Mouse (Mus musculus): ENCODE measurements around the gene Sh2d6. TPM values are rescaled to one million over a fixed set of nuclear protein-coding genes. Genes with fewer than 3 reads are reported as not detected.

Gene Sh2d6
- polyA plus RNA-seq, 1 experiment from 2014 or later, result 0.97 TPM

DNA sequence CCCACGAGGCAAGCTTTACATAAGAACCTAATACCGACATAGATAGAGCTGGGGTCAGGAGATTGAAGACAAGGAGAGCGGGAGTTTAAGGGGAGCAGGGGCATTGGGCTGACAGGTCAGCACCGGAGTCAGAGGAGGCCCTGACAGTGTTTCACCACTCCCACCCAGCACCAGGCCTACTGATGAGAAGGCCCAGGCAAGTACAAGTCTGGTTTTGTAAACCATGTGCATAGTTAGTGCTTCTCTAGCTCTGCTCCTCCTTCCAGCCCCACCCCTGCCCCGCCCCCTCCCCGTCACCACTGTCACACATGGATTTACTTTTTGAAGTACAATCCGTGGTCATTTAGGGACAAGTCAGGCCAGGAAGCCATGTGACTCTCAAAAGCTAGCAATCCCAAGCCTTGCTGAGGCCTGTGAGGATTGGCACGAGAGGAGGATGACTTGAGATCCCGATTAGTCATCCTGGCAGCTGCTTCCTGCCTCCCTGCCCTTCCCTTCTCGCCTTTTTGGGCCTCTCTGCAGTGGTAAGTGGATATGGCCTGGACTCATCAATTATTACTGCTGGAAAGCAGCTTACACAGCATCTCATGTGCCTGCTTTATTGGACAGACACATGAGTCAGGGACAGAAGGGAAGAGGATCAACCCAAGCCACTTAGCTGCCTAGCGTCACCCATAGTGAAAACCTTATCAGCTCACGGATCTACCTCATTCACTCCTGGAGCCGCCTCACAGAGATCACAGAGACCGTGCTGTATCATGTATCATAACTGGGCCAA, 48.1 kb downstream of the Sh2d6 start:
- 75% methylated on average over 14 of the region's 14 CpGs for WGBS
- no peaks in the 10 kb centered on the region for H3K36me3 ChIP-seq
- H3K9me3 ChIP-seq, result no peaks in the 10 kb centered on the region
- no peak overlapping the region for H3K9ac ChIP-seq (replicated peaks)
- no peaks in the 10 kb centered on the region for H3K27me3 ChIP-seq
- no peak overlapping the region for H3K27ac ChIP-seq (replicated peaks)
- no peak overlapping the region for H3K4me2 ChIP-seq (replicated peaks)
- no peaks in the 10 kb centered on the region for H3K4me1 ChIP-seq
- H3K4me3 ChIP-seq, result no peak overlapping the region
- no peak for ATAC-seq (ENCODE audit: low FRiP score, low read depth)

DNA sequence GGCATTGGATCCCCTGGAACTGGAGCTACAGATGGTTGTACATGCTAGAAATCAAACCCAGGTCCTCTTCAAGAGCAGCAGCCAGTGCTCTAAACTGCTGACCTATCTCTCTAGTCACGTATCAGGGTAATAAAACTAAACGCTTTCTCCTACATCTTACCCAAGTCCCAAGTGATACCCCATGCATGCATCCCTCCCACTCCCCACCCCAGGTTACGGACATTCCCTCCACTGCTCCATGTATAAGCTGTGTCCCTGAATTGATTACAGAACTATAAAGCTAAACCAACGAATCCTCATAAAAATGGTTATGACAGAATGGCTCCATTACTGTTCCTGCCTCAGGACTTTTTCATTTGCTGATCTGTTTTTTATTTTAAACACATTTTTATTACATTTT, 55.3 kb downstream of the Sh2d6 start:
- H3K9me3 ChIP-seq, result no peaks in the 10 kb centered on the region
- H3K4me1 ChIP-seq, result no peaks in the 10 kb centered on the region
- H3K27me3 ChIP-seq, result no peaks in the 10 kb centered on the region
- WGBS, result 89% methylated on average over 4 of the region's 4 CpGs
- no peaks in the 10 kb centered on the region for H3K36me3 ChIP-seq
- H3K4me3 ChIP-seq, result no peak overlapping the region
- no peak for ATAC-seq (ENCODE audit: low FRiP score, low read depth)
- H3K4me2 ChIP-seq (replicated peaks), result no peak overlapping the region
- no peak overlapping the region for H3K27ac ChIP-seq (replicated peaks)
- no peak overlapping the region for H3K9ac ChIP-seq (replicated peaks)

DNA sequence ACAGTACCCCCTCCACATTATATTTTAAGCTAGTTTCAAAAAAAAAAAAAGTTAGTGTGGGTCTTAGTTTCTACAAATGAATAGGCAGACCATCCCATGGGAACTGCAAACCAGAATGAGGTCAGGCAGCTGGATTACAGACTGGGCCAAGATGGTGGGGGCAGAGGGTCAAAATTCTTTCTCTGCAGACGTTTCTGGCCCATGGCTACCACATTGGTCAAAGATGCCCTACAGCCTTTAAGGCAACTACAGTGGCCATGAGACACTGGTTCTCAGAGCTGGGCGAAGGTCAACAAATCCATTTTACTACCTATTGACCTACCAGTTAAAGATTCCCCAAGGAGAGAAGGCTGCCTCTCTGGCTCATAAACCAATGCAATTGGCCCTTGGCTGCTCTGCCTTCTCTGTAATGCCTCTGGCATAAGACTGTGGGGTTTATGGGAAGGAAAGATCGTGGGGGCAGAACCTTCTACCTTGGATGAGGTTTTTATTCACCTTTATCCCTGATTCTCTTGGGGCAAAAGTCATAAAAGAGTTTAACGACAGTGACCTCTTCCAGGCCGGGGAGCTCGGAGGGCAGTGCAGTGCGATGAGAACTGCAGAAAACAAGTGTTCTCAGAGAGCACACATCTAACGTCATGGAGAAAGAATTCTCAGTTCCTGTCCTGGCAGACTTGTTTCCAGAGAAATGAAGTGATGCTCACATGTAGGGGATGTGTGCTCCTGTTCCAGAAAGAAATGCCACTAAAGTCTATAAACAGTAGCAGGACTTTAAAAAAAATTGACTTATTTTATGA, 55.9 kb downstream of the Sh2d6 start:
- Histone ChIP-seq H3K4me2 (replicated peaks) (no peak overlapping the region), H3K9ac (replicated peaks) (no peak overlapping the region), H3K4me3 (no peak overlapping the region), H3K9me3 (no peaks in the 10 kb centered on the region), H3K27me3 (no peaks in the 10 kb centered on the region), H3K4me1 (no peaks in the 10 kb centered on the region), H3K36me3 (no peaks in the 10 kb centered on the region), H3K27ac (replicated peaks) (no peak overlapping the region)
- WGBS, result 82% methylated on average over 8 of the region's 8 CpGs
- ATAC-seq (ENCODE audit: low FRiP score, low read depth), result no peak

Other genes starting within 250 kb of the Sh2d6 start
- gene Sftpb, start 217.1 kb downstream of the Sh2d6 start, polyA plus RNA-seq (2016; fragmentation: Nextera tagmentation; extraction: Ambion mirVana), result not detected in 2 replicates
- 68.9 and 72.4 TPM in 2 replicates for gene Usp39, start 176.5 kb downstream of the Sh2d6 start, polyA plus RNA-seq (2016; fragmentation: Nextera tagmentation; extraction: Ambion mirVana)
- 25.4 and 29.6 TPM in 2 replicates for gene 0610030E20Rik, start 174.4 kb downstream of the Sh2d6 start, polyA plus RNA-seq (2016; fragmentation: Nextera tagmentation; extraction: Ambion mirVana)
- 7.3 and 8.2 TPM in 2 replicates for gene Tmem150a, start 166.3 kb downstream of the Sh2d6 start, polyA plus RNA-seq (2016; fragmentation: Nextera tagmentation; extraction: Ambion mirVana)
- 98.1 and 98.7 TPM in 2 replicates for gene Rnf181, start 154.8 kb downstream of the Sh2d6 start, polyA plus RNA-seq (2016; fragmentation: Nextera tagmentation; extraction: Ambion mirVana)
- 10.2 and 12.7 TPM in 2 replicates for gene Vamp5, start 141.2 kb downstream of the Sh2d6 start, polyA plus RNA-seq (2016; fragmentation: Nextera tagmentation; extraction: Ambion mirVana)
- 25.9 and 33.6 TPM in 2 replicates for gene Vamp8, start 131.0 kb downstream of the Sh2d6 start, polyA plus RNA-seq (2016; fragmentation: Nextera tagmentation; extraction: Ambion mirVana)
- 20.6 and 24.3 TPM in 2 replicates for gene Ggcx, start 107.4 kb downstream of the Sh2d6 start, polyA plus RNA-seq (2016; fragmentation: Nextera tagmentation; extraction: Ambion mirVana)
- 422 and 441 TPM in 2 replicates for gene Mat2a, start 82.1 kb downstream of the Sh2d6 start, polyA plus RNA-seq (2016; fragmentation: Nextera tagmentation; extraction: Ambion mirVana)
- gene Capg, start 22.7 kb upstream of the Sh2d6 start, polyA plus RNA-seq (2016; fragmentation: Nextera tagmentation; extraction: Ambion mirVana), result 5.8 and 6.1 TPM in 2 replicates
- 14.3 and 18.3 TPM in 2 replicates for gene Elmod3, start 76.7 kb upstream of the Sh2d6 start, polyA plus RNA-seq (2016; fragmentation: Nextera tagmentation; extraction: Ambion mirVana)
- gene Retsat, start 76.8 kb upstream of the Sh2d6 start, polyA plus RNA-seq (2016; fragmentation: Nextera tagmentation; extraction: Ambion mirVana), result 4.4 and 6.9 TPM in 2 replicates
- 38.6 and 39.2 TPM in 2 replicates for gene Tgoln1, start 95.3 kb upstream of the Sh2d6 start, polyA plus RNA-seq (2016; fragmentation: Nextera tagmentation; extraction: Ambion mirVana)